Mouse (Mus musculus): ENCODE measurements at regions not wholly inside any gene's neighbourhood (a gene's known extent, or its start where the extent isn't known, plus 50 kb on each side); places are given as distances from the start of the nearest gene placed in this dataset.

DNA sequence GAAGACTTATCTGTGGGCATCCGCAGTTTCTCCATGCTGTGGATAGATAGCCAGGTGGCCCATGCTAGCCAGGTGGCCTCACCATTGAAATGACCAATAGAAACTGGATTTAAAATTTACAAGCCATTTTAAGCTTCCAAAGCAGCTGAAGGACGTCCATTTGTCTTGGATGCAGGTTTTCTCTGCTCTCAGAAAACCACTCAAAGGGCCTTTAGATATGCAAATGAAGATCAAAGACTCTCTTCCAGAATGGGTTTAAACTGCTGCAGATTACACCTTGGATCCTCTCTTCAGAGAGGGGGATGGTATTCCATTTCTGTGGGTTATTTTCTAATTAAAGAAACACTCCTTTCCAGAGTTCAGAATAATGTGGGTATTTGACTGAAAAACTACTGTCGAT is 518.5 kb downstream of the Rnf144a start:
- no peak for DNase-seq (ENCODE audit: low spot score)

DNA sequence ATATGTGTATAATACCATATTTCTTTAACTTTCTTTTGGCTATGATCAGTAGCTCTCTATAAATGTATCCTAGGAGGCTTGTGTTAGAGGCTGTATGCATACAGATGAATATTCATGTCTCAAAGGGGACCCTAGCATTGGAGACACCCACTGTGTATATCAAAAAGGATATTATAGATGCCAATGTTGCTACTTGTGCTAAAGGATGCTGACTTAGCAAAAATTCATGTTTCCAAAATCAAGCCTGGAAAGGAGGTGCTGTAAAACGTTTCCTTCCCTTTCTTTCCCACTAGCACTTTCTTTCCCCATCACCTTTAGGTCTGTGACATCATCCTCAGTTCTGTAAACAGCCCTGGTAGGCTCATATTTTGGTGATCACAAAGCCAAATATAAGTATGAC is 519.4 kb downstream of the Rnf144a start:
- DNase-seq (ENCODE audit: low spot score), result no peak

DNA sequence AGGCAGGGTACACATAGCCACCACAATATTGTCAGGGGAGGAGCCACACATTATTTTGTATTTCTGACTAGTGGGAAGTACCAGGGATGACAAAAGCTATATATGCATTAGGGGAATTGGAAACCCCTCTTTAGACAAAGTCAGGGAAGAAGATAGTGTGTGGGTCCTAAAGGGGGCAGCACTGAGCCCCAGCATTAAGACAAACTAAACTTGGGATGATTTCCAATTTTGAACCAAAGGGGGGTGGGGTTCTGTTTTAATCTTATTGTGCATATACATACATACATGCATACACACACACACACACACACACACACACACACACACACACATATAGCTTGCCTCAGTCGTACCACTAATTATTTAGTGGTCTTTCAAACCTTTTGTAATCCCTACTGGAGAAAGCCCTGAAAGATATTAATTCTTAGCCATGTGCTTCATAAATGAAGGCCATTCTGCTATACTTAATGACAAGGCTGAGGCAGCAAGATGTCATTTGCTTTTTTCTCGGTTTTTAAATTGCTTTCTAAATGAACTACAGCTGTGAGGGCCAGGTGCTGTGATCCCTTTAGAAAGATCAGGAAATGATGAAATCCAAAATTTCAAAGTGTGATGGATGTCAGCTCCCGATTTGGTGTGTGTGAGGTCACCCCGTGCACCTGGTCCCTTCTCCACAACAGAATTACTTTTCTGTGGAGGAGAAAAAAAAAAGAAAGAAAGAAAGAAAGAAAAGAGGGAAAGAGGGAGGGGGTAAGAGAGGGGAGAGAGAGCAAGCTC is 523.5 kb downstream of the Rnf144a start:
- DNase-seq (ENCODE audit: low spot score), result no peak

DNA sequence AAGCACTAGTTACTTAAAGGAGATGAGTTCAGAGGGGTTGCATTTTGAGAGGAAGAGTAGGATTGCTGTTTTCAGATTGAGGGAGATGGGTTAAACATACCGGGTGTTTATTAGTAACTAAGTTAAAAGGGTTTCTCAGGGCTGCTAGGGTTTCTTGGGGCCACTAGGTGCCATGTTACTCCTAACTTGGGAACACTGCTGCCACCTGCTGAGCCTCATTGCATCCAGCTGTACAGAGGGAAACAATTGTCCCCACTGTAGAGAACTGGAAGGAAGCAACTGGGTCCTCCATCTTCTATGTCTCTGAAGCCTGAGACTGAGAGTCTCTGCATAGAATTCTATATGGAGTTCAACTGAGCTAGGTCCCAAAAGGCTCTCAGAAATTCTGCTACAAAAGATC is 524.3 kb downstream of the Rnf144a start:
- DNase-seq (ENCODE audit: low spot score), result peak; percentile 5

DNA sequence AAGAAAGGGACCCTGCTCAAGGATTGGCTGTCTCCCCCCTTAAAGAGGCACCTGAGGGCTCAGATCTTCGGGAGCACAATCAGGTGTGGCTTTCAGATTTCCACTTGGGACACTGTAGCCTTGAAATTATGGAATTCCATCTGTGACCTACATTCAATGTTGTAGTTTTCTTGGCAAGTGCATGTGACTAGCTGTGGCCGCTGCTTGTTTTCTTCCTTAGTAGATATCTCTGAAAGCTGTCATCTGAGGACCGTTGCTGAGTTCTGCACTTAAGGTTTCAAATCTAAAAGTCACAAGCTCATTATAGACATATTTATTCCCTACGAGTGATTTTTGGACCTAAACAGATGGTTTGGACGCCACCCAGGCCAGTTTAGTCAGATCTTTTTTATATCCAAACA is 531.3 kb downstream of the Rnf144a start:
- DNase-seq (ENCODE audit: low spot score), result no peak

DNA sequence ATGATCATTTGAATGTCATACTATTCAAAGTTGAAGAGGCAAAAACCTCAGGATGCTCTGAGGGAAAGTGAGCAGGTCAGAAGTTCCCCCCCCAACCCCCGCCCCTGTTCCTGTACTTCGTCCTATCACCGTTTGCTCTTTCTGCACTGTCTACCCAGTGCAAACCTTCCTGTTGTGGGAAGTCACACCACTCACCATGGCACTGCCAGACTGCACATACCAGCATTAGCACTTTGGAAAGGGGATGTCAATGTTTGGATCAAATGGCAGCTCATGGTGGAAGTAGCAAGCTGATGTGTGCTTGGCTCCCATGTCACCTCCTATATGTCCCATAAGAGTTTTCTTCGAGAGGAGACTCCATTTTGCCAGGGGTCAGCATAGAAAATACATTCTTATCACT is 543.2 kb downstream of the Rnf144a start:
- DNase-seq (ENCODE audit: low spot score), result no peak

DNA sequence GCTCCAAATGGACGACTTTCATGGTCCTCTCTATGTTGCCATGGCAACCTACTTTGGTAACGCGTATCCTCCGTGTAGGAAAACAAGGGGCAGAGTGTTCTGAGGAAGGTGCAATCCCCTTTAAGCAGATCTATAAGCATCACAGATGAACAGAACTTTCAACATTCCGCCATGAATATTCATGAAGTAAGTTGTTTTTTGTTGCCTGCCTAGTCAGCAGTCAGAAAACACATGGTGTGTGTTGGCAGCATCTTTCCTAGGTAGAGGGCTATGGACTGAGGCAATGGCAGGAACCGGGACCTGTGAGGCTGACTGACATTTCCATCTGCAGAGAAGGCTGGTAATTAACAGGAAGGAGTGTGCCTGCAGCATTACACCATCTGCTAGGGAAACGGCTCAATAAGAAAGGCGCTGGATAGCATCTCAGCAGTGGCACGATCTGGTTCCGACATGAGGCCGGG is 544.0 kb downstream of the Rnf144a start:
- no peak for DNase-seq (ENCODE audit: low spot score)

DNA sequence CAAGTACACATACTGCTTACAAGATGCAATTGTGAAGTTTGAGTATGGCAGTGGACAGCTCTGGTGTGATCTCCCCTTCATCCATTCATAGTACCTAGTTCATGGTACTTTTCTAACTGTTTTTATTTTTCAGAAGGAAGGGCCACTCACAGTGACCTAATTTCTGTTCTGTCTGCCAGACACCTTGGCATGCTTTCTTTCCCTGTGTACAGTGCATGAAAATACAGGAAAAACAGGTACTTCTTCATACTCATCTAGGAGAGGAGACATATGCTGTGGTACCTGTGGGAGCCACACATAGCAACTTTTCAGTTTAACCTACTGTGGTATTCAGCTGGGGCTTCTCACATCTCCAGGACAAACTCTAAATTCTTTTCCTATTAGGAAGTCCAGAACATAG is 545.2 kb downstream of the Rnf144a start:
- DNase-seq (ENCODE audit: low spot score), result no peak

DNA sequence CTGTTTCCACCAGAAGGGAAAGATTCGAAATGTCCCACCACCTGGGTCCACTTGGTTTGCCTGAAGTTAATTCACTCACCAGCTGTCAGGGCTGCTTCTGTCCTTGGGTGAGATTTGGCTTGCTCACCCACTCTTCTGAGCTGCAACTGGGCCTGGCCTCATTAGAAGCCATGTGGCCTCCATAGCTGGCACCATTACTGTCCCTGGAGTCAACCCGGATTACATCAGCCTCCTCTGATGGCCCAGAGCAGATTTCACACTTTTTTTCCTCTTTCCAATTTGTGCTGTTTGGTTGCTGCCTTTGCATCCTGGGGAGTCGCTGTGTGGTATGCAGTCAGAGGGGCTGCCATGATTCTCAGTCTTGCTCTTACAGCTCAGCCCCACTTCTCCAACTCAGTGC is 550.0 kb downstream of the Rnf144a start:
- DNase-seq (ENCODE audit: low spot score), result no peak

DNA sequence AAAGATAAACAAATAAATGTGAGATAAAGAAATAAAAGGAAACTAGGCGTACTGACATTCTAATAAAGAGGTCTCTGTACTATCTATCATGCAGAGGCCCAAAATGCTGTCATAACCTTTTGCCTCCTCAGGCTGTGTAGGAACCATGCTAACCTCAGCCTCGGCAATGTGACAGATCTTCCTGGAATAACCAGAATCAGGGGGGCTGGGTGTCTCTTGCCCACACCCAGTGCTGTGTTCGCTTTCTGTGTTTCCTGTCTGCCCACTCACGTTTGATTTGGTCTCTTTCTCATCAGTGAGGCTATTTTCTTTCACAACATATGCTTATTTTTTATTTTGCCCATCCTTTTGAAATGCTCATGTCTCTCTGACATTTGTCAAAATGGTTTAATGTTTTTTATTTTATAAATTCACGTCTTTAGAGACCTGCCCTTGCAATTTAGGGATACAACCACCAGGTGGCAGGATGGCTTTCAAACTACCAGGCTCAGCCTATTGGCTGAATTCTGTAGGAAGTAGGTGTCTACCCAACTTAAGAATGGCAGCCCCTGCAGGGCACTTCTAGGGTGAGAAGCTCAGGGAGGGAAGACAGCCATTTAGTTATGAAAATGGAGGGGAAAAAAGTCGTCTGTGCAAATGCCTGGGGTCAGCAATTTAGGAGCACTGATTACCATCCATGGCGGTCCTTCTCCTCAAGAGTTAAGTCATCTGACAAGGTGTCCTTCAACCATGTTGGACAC is 550.8 kb downstream of the Rnf144a start:
- DNase-seq (ENCODE audit: low spot score), result peak; percentile 42

DNA sequence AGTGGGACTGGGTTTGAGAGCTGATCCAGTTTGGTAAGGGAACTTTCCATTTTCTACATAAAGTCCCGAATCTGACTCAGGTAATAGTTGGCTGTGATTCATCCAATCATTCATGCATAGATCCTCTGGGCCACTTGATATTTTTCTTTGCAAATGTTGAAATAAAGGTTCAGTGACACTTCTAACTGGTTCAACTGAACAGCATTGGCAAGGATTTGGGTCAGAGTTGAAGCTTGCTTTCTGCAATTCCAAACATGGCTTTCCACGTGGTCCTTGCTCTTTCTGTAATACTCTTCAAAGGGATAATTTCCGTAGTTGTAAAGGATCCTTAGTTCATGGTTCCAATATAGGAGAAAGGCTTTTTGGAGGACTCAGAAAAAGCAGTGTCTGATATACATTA is 554.0 kb downstream of the Rnf144a start:
- no peak for DNase-seq (ENCODE audit: low spot score)

DNA sequence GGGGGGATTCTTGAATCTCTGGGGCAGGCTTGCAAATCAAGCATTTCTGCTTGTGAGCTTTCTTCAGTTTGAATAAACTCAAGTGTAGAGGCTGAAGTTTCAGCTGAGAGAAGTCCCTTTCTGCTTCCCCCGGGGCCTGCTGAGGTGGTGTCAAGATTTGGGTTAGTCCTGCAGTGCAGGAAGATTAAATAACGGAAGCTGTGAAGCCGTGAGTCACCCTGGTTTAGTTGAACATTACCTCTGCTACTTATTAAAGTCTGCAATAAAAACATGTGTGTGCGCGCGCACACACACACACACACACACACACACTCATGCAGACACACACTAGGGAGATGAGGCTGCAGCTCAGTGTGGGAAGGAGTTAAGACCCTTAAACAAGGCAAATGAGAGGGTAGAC is 556.7 kb downstream of the Rnf144a start:
- no peak for DNase-seq (ENCODE audit: low spot score)

DNA sequence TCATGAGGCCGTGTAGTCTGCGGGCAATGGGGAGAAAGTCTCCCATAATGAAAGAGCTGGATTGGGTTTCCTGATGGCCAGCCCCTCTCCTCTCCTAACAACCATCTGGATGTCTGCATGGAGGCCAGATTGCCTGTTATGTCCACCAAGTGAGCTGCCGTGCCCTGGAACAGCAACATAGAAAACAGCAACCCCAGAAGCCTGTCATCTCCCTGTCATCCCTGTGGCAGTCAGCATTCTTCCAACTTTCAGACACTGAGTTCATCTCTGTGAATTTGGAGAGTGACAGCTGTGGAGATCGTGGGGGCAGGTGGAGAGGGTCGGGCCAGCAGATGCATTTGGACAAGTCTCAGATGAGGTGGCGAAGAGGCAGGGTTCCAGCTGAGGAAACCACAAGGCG is 585.0 kb downstream of the Rnf144a start:
- DNase-seq (ENCODE audit: low spot score), result no peak

DNA sequence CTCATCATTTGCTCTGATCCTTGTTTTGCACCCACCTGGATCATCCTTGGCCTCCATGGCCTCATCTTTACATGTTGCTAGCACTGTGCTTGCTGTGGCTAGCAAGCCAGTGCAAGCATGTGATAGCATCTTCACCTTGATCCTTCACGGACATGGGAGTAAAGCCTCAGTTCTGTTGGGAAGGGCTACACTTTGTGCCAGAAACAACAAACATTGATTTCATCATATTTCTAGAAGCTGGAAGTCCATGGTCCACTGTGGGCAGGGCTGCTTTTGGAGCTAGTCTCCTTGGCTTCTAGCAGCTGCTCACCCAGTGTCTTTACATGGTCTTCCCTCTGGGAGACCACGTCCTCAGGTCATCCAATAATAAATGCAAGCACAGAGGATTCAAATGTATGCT is 587.1 kb downstream of the Rnf144a start:
- DNase-seq (ENCODE audit: low spot score), result no peak

DNA sequence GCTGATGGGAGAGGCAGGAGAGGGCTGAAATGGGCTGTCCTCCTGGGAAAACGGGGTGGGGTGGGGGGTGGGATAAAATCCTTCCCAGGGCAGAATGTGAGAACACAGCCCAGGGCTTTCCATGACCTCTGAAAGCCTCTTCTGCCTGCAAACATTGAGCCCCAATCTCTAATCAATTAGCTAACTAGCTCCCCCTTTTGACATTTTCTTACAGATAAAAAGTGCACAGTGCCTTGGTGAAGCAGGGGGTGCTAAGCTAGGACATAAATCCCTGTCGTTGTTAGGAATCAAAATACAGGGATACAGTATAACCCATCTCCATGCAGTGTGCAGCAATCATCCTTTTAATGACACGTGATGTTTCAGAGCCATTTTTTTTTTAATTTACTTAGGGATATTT is 588.1 kb downstream of the Rnf144a start:
- DNase-seq (ENCODE audit: low spot score), result peak; percentile 24

DNA sequence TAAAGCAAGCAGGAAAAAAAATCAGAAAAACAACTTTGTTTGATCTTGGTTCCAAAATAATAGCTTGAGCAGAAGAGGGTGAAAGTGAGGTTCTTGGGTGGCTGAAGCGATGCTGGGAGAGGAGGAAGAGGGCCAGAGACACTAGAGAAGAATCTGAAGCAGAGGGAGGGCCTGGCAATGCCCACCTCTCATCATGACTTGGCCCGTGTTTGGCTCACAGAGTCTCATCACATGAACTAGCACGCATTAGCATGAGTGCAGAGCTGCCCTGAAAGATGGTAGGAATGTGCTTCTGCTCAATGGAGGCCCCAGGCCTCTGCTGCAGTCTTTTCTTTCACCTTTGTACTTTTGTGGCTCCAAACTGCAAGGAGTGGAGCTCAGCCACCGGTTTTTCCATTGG is 588.6 kb downstream of the Rnf144a start:
- no peak for DNase-seq (ENCODE audit: low spot score)

DNA sequence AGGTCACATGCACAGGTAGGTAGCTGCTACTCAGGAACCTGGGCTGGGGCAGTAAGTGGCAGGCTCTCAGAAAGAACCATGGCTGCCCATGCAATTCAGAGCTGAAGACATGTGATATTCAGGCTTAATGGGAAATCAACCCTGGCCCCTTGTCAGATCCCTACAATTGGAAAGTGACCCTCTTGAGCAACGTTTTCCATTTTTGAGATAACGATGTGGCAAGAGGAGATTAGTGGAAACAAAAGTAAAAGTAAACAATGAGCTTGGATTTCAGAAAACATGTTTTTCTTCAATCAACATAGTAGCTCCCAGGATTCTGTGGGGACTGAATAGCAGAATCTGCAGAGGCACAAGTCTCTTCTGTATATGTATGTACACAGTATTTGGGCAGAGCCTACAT is 598.8 kb downstream of the Rnf144a start:
- peak; percentile 28 for DNase-seq (ENCODE audit: low spot score)

DNA sequence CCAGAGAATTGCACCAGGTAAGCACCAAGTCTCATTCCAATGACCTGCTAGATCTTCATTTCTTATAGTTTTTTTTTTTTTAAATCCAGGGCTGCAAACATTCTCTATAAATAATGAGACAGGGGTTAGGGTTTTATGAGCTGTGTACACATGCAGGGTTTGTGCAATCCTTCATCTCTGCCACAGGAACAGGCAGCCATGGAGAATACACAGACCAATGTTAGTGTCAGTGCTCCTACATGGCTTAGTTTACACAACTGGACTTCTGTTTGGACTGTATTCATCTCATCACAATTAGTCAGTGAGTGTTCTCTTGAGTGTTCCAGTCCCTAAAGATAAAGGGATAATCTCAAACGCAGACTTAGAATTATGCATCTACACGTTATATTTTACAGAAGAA is 620.0 kb downstream of the Rnf144a start:
- no peak for DNase-seq (ENCODE audit: low spot score)

DNA sequence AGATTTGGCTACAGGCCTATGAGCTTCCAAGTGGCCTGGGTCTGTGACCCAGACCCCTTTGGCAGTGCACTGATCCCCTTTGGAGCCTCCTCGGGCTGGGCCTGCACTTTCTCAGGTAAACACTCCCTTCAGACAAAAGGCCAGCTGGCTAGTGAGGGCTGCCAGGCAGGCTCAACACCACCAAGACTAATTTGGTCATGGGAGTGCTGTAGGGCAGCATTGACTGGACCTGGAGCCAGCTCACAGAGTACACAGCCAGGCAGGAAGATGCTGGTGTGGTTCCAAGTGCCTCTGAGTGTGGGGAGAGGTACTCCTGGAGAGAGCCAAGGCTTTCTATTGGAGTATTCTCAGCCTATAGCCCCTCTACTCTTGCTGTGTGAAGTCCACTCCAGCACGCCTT is 620.5 kb downstream of the Rnf144a start:
- peak; percentile 24 for DNase-seq (ENCODE audit: low spot score)

DNA sequence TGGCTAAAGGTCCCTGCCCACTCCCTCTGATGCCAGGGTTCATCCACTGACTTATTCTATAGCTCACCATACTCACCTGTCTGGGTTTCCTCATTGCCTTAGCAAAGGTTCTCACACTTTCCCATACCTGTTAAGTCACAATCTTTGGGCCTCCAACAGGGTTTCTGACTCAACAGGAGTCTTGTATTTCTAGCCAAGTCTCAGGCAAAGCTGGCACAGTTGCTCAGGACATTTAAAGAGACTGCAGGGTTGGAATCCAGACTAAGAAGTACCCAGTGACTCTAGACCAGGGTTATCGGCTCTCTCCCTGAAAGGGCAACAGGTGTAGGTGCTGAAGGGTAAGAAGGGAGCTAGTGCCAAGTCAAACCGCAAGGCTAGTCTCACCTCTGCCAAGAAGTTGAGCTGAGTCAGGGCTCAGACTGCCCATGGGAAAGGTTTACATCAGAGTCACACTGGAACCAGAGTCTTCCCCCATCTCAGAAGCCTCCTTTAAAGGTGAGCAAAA is 622.4 kb downstream of the Rnf144a start:
- peak; percentile 60 for DNase-seq (ENCODE audit: low spot score)

DNA sequence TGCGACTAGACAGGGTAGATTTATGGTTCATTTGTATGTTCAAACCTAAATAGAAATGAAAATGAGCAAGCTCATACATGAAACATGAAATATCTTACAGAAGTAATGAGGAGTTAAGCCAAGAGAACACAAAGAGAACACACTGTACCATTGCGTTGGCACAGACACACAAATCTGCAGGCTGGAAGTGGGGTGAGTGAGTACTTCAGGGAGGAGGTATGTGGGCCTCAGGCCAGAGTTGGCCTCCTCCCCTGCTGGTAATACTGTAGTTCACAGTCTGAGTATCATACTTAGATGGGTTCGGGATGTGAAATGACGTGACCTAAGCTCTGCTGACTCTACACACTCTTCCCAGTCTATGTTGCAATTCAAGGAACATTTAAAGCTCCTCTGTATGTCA is 624.1 kb downstream of the Rnf144a start:
- peak; percentile 57 for DNase-seq (ENCODE audit: low spot score)

DNA sequence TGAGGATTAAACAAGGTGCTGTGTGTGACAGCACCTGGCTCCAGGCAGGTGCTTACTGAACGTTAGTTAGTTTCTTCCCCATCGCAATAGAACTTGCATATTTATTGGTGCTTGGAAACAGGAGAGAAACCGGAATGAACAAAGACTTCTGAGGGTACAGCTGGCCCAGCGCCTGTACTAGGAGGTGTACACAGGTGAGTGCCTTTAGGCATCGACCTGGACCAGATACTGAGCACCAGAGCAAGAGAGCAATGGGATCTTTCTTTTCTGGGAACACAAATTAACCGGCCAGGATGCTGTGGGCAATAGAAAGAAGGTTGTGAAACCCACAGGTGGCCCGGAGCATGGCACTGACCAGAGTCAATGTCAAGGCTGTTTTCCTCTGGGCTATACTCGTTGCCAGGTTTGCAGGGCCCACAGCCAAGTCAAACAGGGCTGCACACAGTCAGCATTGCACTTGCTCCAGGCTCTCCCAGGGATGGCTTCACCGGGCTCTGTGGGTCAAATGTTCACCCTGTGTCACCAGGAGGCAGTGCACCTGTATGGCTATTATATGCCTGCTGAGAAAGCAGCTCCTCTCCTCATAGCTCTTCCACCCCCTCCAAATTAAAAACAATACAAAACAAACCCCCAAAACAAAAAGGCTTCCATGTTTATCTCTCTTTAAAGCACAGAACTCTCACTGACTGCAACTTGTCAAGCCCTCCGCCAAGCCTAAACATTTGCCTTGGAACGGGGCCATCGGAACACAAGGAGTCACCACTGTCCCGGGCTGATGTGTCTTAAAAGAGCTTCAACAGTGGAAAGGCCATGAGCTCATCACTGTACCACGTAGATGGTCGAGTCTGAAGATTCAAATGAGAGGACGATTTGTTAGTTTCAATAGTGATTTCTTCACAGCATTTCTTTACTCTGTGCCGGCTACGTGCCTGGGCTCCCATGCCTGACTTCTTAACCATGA is 629.1 kb downstream of the Rnf144a start:
- DNase-seq (ENCODE audit: low spot score), result peak; percentile 61

Data from lung, postnatal 25 days (tissue).